Mouse (Mus musculus) lung, embryonic 14.5 days (tissue): Measurements from ENCODE around the gene B4galt3. TPM values are rescaled to one million over a fixed set of nuclear protein-coding genes. Genes with fewer than 3 reads are reported as not detected.

Experiments used
- ATAC-seq: fragments of 200-750 bp; cut with Nextera tagmentation; 2 replicates; pipeline ENCODE4 v1.8.0; 2017; ENCODE audit warnings: mild to moderate bottlenecking, moderate TSS enrichment, moderate library complexity; ENCODE audit not compliant: insufficient read depth
- DNase-seq: peaks from one replicate; pipeline ENCODE4 v3.0.0-alpha.2; 2015
- H3K27ac ChIP-seq: fragments of 300-500 bp; sonication (generic); 2 replicates; pipeline ENCODE4 v1.5.1; 2014; ENCODE audit warnings: low read depth, mild to moderate bottlenecking, moderate library complexity
- H3K27me3 ChIP-seq: fragments of 300-500 bp; sonication (generic); 2 replicates; pipeline ENCODE4 v1.6.1; 2014; ENCODE audit warnings: low read length, control low read depth; ENCODE audit not compliant: insufficient read depth
- H3K36me3 ChIP-seq: fragments of 300-500 bp; sonication (generic); 2 replicates; pipeline ENCODE4 v1.6.1; 2014; ENCODE audit warnings: control low read depth; ENCODE audit not compliant: insufficient read depth
- H3K4me1 ChIP-seq: fragments of 300-500 bp; sonication (generic); 2 replicates; pipeline ENCODE4 v1.6.1; 2014; ENCODE audit warnings: antibody characterized with exemption, control low read depth; ENCODE audit not compliant: insufficient read depth
- H3K4me2 ChIP-seq: fragments of 300-500 bp; sonication (generic); 2 replicates; pipeline ENCODE4 v1.6.1; 2014; ENCODE audit warnings: mild to moderate bottlenecking
- H3K4me3 ChIP-seq: fragments of 300-500 bp; sonication (generic); 2 replicates; pipeline ENCODE4 v1.5.1; 2014; ENCODE audit warnings: low read depth, low read length
- H3K9ac ChIP-seq: fragments of 300-500 bp; sonication (generic); 2 replicates; pipeline ENCODE4 v1.6.1; 2014
- H3K9me3 ChIP-seq: fragments of 300-500 bp; sonication (generic); 2 replicates; pipeline ENCODE4 v1.6.1; 2016; ENCODE audit warnings: low read depth, low read length, control low read depth
- CTCF ChIP-seq: IDR thresholded peaks from 2 replicates; pipeline ENCODE4 v1.5.1; 2016; ENCODE audit warnings: antibody characterized with exemption, low read depth
- WGBS: fragments of 180-500 bp; shearing (Covaris S2); extraction: QIAGEN DNeasy Blood & Tissue Kit; methylation state at CpG from one replicate; pipeline ENCODE4 v1.1.7; 2014; 5-methylcytosine and 5-hydroxymethylcytosine counted together
- polyA plus RNA-seq: library from polyadenylated mRNA; unstranded; fragments of >200 nt; fragmentation: Nextera tagmentation; extraction: Ambion mirVana; gene quantifications from 2 replicates; pipeline ENCODE4 v1.2.1, GENCODE M21; 2014

B4galt3 gene
- polyA plus RNA-seq, 1 experiment from 2014 or later = 94.3 TPM

- no peak overlapping the region for H3K4me3 ChIP-seq
- no peaks in the 10 kb centered on the region for H3K27me3 ChIP-seq
- no peaks in the 10 kb centered on the region for H3K9me3 ChIP-seq
- peaks cover 11% of the 10 kb centered on the region for H3K4me1 ChIP-seq
- H3K4me2 ChIP-seq = no peak overlapping the region
- ATAC-seq = peak; percentile 5; the same call in 1 of the 2 replicates
- peak; percentile 91 for DNase-seq
- no peak overlapping the region for H3K9ac ChIP-seq
- peaks cover 13% of the 10 kb centered on the region; the same call in 1 of the 2 replicates for H3K36me3 ChIP-seq
- no peak overlapping the region for H3K27ac ChIP-seq
- peak; percentile 85 for TF ChIP-seq CTCF
- 56% methylated on average over 15 of the region's 15 CpGs for WGBS
These were observed 13.1 kb upstream of the B4galt3 start for GRCm38 (mm10) chr1:171256937-171257548.

DNA sequence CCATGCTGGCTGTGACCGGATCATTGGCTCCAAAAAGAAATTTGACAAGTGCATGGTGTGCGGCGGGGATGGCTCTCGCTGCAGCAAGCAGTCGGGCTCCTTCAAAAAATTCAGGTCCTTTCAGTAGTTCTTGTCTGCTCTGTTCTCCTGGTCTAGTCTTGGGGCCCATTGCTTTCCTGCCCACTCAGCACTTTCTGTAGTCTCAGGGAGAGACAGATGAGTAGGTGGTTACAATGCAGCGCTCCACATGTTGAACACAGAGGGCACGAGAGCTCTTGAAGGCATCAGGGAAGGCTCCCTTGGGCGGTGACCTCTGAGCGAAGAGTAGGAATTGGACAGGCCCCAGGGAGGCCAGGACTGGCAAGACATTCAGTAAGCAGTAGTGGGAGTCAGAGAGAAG lies 12.3 kb upstream of the B4galt3 start:
- H3K9me3 ChIP-seq = no peaks in the 10 kb centered on the region
- H3K27ac ChIP-seq = no peak overlapping the region

GRCm38 (mm10) chr1:171258921-171259320 lies 11.2 kb upstream of the B4galt3 start:
- 71% methylated on average over 17 of the region's 17 CpGs for WGBS
- H3K36me3 ChIP-seq = peaks cover 10% of the 10 kb centered on the region; the same call in 1 of the 2 replicates
- H3K9me3 ChIP-seq = no peaks in the 10 kb centered on the region
- no peak overlapping the region for H3K9ac ChIP-seq
- no peaks in the 10 kb centered on the region for H3K27me3 ChIP-seq
- ATAC-seq (no peak), DNase-seq (no peak)
- H3K4me1 ChIP-seq = peaks cover 18% of the 10 kb centered on the region
- no peak overlapping the region for H3K27ac ChIP-seq
- H3K4me2 ChIP-seq = no peak overlapping the region
- no peak for TF ChIP-seq CTCF
- H3K4me3 ChIP-seq = no peak overlapping the region

More for the DNA sequence above, 12.3 kb upstream of the B4galt3 start:
- peaks cover 16% of the 10 kb centered on the region for H3K4me1 ChIP-seq
- WGBS = 79% methylated on average over 9 of the region's 9 CpGs
- no peak for DNase-seq
- no peaks in the 10 kb centered on the region for H3K27me3 ChIP-seq
- no peak overlapping the region for H3K4me3 ChIP-seq
- no peak overlapping the region for H3K4me2 ChIP-seq
- ATAC-seq = no peak
- TF ChIP-seq CTCF = no peak
- H3K9ac ChIP-seq = no peak overlapping the region
- H3K36me3 ChIP-seq = peaks cover 13% of the 10 kb centered on the region; the same call in 1 of the 2 replicates

DNA sequence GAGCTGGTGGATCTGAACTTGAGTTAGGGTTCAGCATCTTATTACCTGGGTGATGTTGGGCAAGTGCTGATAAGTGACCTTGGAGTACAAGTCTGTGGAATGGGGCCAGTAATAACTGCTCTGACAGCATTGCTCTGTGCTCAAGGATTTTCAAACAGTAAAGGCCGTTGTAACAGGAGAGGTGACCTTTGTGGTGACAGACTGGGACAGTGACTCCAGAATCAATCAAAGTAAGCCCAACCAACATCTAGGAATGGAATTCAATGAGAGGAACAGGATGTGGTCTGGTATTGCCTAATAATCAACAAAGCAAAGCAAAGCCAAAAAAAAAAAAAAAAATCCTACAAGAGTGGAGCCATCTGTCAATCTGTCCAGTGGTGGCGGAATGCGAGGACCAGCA lies 9.8 kb upstream of the B4galt3 start:
- Histone ChIP-seq H3K27me3 (no peaks in the 10 kb centered on the region), H3K36me3 (peaks cover 5% of the 10 kb centered on the region; the same call in 1 of the 2 replicates), H3K4me1 (peaks cover 20% of the 10 kb centered on the region), H3K4me2 (no peak overlapping the region), H3K9me3 (no peaks in the 10 kb centered on the region), H3K4me3 (no peak overlapping the region), H3K27ac (no peak overlapping the region), H3K9ac (no peak overlapping the region)
- DNase-seq (peak; percentile 46), ATAC-seq (no peak)
- WGBS = 23% methylated on average over 3 of the region's 3 CpGs
- no peak for TF ChIP-seq CTCF

- peaks cover 20% of the 10 kb centered on the region for H3K4me1 ChIP-seq
- peak overlapping the region; percentile 17; the same call in 1 of the 2 replicates for H3K9ac ChIP-seq
- DNase-seq (peak; percentile 97), ATAC-seq (peak; percentile 86)
- peak overlapping the region; percentile 97 for H3K27ac ChIP-seq
- peak overlapping the region; percentile 21 for H3K4me3 ChIP-seq
- no peaks in the 10 kb centered on the region for H3K9me3 ChIP-seq
- H3K36me3 ChIP-seq = peaks cover 5% of the 10 kb centered on the region; the same call in 1 of the 2 replicates
- no peak for TF ChIP-seq CTCF
- 0% methylated on average over 8 of the region's 8 CpGs for WGBS
- peak overlapping the region; percentile 62 for H3K4me2 ChIP-seq
- H3K27me3 ChIP-seq = no peaks in the 10 kb centered on the region
These were observed 7.5 kb upstream of the B4galt3 start for GRCm38 (mm10) chr1:171262594-171263130.

DNA sequence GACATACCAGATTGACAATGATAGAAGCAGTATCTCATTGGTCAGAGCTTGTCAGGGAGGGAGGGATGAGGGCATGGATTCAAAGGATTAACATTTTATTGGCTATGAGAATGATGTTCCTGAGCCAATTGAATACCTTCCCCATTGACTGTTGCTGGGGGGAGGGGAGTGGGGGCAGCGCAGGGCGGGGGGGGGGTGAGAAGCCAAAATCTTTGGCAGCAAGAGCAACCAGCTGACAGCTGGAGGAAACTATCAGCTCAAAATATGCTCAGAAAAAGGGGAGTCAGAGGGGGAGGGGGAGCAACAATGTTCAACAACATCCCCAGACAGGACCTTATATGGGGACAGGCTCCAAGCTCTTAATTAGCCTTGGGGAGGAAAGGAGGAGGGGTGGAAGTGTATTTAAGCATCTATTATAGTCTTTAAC lies 6.9 kb upstream of the B4galt3 start:
- peaks cover 5% of the 10 kb centered on the region; the same call in 1 of the 2 replicates for H3K36me3 ChIP-seq
- peaks cover 20% of the 10 kb centered on the region for H3K4me1 ChIP-seq
- no peak overlapping the region for H3K9ac ChIP-seq
- H3K9me3 ChIP-seq = no peaks in the 10 kb centered on the region
- no peak for TF ChIP-seq CTCF
- no peaks in the 10 kb centered on the region for H3K27me3 ChIP-seq
- H3K27ac ChIP-seq = peak overlapping the region; percentile 90
- peak; percentile 85 for DNase-seq
- 4% methylated on average over 2 of the region's 2 CpGs for WGBS
- H3K4me3 ChIP-seq = no peak overlapping the region
- ATAC-seq = peak; percentile 92
- peak overlapping the region; percentile 62 for H3K4me2 ChIP-seq

DNA sequence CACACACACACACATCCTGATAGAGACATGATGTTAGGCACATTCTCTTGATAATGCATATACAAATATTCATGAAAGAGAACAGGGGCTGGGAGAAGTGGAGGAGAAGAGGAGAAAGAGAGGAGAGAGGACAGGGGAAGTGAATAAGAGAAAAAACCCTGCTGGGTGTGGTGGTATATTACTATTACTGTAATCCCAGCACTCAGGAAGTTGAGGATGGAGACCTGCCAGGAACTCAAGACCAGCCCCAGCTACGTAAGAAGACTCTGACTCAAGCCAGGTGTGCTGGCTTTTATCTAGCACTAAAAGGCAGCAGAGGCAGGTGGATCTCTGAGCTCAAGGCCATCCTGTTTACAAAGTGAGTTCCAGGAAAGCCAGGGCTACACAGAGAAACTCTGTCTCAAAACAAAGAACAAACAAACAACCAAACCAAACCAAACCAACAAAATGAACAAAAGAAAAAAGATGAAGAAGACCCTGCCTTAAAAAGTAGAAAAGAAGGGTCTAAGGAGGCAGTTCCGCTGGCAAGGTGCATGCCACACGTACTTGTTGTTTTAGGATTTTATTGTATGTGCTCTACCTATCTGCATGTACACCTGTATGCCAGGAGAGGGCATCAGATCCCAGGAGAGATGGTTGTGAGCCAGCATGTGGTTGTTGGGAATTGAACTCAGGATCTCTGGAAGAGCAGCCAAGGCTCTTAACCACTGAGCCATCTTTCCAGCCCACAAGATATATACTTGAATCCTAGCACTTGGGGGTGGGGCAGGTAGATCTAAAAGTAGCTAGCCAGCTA lies 6.3 kb upstream of the B4galt3 start:
- no peak; the same call in 1 of the 2 replicates for TF ChIP-seq CTCF
- ATAC-seq (no peak), DNase-seq (peak; percentile 61)
- Histone ChIP-seq H3K27ac (peak overlapping the region; percentile 90), H3K4me2 (peak overlapping the region; percentile 62), H3K9me3 (no peaks in the 10 kb centered on the region), H3K9ac (no peak overlapping the region), H3K4me1 (peaks cover 20% of the 10 kb centered on the region), H3K27me3 (no peaks in the 10 kb centered on the region), H3K4me3 (no peak overlapping the region), H3K36me3 (peaks cover 5% of the 10 kb centered on the region; the same call in 1 of the 2 replicates)
- 70% methylated on average over 3 of the region's 3 CpGs for WGBS
